Mouse (Mus musculus) CD4-positive helper T cell, adult 2 months (primary cell): ENCODE measurements around the gene Lcn11.
"Not testable (repeated sequence)": the region's sequence is repeated elsewhere in the genome, so short reads cannot be mapped to it uniquely, and the experiment has no call there.

Experiments used
- DNase-seq: peaks from one replicate; pipeline ENCODE4 v3.0.0-alpha.2; 2012; ENCODE audit warnings: low read depth, missing footprints, low spot score

Gene Lcn11

GRCm38 (mm10) chr2:25776717-25777116, at the start of gene Lcn11:
TSS of gene Lcn11 (plus strand) at chr2:25777017.
- no peak for DNase-seq

DNA sequence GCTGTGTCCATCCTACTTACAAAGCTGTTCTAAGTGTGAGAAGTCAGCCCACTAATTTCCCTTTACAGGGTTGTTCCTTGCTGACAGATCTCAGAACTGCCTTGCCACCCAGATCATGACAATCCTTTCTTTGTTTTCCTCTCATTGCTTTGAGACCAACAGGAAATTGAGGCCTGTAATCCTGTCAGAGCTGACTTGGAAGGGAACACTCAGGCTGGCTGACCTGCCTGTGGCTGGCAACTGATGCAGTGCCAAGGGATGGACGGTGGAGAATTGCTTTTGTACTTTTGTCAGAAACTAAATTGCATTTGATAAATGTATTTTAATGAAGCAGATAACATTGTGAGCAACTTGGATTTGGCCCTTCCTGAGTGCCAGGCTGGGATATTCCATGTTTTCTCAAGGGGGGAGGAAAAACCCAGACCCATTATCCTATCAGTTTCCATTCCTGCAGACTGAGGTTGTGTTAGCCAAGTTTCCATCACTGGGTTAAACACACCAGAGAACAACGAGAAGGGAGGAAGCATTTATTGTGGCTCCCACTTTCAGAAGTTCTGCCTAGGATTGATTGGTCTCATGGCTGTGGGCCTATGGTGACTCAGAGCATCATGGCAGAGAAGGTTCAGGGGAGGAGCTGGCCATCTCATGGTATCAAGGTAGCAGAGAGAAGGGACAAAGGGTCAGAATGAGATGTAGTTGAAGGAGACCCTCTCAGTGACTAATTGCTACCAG, 43.5 kb upstream of the Lcn11 start:
- DNase-seq, result no peak

GRCm38 (mm10) chr2:25736709-25737108, 40.1 kb upstream of the Lcn11 start, which contains the start of gene Obp2b:
TSS of gene Obp2b (plus strand) at chr2:25737009.
- DNase-seq, result not testable (repeated sequence)

DNA sequence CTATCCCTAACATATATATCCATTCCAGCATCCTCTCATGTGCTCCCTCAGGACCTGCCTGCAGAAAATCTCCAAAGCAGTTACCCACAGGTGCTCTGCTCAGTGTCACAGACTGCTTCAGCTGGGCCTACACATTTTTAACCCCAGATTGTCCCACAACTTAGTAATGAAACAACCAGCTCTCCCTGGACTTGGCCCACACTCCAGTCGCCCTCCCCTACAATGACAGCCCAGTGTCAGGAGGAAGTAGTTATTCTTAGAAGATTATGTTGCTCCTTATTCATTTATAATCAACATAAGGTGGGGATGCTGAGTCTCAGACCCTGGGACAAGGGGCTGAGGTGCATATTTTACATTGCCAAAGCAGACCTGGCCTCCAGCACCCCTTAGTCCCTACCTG, 35.1 kb upstream of the Lcn11 start:
- DNase-seq, result peak; percentile 13

- DNase-seq, result no peak
Observed at GRCm38 (mm10) chr2:25754201-25754600, 22.6 kb upstream of the Lcn11 start.

GRCm38 (mm10) chr2:25758064-25758625, 18.7 kb upstream of the Lcn11 start:
- DNase-seq, result no peak

- no peak for DNase-seq
Observed at GRCm38 (mm10) chr2:25765269-25765668, 11.5 kb upstream of the Lcn11 start, which contains the start of gene Lcn3. TSS of gene Lcn3 (plus strand) at chr2:25765569.

DNA sequence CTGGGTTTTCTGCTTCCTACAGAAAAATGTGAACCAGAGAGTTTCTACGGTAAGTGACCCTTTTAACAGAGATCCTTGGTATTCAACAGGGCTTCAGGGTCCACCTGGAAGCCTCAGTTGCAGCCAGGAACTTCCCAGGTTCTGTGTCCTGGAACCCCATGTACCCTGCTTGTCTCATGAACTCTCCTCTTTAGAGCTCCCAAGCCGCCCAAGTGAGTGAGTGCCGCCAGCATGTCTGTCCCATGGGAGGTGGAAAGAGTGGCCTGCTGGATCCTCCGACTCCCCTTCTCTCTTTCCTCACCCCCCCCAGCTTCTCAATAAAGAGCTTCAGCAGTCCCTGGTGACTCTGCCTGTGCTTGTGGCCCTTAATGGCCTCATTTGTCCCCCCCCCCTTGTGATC, 9.1 kb upstream of the Lcn11 start:
- no peak for DNase-seq

GRCm38 (mm10) chr2:25773507-25773906, 3.3 kb upstream of the Lcn11 start:
- DNase-seq, result no peak

DNA sequence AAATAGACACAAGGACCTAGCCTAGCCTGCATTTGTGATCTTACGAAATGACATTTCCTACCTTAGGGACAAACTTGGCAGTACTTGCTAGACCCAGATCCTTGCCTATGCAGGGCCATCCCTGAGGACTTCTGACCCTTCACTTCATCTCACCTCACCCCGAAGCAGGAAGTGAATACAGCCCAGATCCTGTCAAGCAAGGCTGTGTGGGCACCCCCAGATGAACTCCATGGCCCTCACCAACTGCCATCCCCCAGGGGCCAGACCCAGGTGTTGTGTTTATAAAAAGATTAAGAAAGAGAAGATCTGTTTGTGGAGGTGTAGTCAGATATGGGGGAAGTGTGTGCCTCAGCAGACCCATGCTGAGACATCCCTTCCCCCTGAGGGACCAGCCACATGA, 2.2 kb upstream of the Lcn11 start:
- DNase-seq, result no peak

DNA sequence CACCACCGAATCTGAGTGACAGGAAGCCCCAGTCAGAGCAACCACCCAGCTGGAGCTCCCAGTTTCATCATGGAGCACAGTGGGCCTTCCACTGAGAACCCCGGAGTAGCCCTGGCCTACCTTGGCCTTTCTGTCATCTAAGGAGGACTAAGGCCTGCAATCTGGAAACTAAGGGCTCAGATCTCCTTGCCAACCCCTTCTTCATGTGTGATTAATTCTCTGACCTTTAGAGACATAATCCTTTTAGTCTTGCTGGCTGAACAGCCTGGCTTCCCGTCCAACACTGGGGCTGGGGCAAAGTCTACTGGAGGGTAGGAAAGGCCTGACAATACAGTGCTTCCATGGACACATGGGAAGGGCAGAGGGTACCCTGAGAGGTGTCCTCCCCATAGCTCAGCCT, 826 bp upstream of the Lcn11 start:
- no peak for DNase-seq

DNA sequence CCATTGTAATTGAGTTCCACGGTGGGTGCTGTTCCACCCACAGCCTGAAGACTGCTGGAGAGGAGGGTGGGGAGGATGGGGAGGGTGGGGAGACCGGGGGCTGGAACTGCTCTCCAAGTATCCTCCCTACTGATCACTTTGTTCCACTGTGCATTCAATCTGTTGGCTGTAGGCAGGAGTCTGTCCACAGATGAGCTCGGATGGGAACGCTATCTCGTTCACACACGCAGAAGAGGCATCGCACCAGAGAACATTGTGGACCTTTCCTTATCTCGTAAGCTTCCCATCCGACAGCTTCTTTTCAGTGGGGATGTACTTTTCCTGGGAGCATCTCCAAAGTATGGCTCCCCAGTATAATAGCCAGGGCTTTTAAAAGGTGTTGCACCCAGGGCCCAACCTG, 2.3 kb downstream of the Lcn11 start:
- DNase-seq, result no peak

DNA sequence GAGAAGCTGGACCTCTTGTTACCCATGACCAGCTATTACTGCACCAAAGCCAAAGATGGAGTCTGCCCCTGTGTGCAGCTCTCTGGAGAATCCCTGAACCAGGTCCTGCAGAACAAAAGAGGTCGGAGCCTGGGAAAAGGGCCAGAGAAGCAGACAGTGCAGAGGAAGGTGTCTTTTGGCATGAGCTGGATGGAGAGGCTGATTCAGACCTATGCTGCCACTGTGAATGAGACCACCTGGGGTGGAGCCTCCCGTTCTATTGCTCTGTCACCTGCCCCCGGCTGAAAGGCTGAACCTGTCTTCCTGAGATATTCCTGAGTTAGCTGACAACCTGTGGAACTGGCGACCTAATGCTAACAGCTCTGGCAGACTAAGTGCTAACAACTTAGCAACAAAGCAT, 4.1 kb downstream of the Lcn11 start:
- no peak for DNase-seq

DNA sequence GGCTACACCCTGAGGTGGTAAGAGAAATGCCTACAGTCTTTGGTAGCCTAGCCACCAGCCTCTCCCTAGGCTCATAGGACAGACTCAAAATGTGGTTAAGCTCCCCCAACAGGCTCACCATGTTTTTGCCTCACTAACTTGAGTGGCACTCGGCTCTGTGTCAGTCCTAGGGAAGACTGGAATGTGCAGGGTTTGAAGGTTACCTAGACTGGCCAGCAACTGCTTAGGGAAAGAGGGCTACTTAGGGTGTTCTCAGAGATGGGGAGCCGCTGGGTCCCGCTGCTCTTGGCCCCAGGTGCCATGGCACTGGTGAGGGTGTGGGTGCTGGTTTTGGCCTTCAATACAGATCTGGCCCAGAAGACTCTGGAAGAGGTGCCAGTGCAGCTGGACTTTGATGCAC, 5.1 kb downstream of the Lcn11 start, which contains the start of gene Gm13539:
TSS of gene Gm13539 (plus strand) at position 301 of the 400 bp plus-strand sequence.
- no peak for DNase-seq

GRCm38 (mm10) chr2:25785573-25786322, 8.9 kb downstream of the Lcn11 start:
- no peak for DNase-seq

DNA sequence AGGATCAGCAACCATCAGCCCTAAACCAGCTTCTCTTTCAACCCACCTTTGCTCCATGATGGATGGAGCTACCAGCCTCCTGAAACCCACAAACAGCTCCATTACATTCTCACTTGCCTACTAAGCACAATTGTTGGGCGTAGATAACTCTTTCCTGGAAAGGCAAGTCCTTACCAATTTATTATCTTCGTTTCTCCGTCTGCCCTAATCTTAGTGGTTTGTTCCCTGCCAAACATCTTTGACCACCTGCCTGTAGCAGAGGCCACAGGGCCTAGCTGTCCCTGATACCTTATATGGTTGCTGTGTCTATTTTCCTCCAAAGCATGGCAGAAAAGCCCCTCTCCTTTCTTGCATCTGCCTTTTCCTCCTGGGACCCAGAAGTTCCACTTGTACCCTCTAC, 12.3 kb downstream of the Lcn11 start:
- DNase-seq, result no peak

DNA sequence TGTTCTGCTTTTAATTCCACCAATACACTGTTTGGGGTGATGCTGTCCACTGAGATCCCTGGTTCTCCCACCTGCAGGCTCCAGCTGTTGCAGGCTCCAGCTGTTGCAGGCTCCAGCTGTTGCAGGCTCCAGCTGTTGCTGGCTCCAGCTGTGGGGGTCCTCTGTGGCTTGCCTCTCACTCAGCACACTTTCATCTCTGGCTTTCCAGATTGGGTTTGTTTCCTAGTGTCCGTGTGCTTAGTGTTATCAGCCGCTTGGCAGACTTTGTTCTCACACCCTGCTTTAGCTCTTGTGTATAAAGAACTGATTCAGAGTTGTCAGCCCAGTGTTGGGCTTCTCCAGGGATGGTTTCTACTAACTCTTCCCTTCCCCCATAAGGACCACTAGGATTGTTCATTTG, 20.8 kb downstream of the Lcn11 start:
- no peak for DNase-seq

- DNase-seq, result no peak
Observed at GRCm38 (mm10) chr2:25798065-25798464, 21.2 kb downstream of the Lcn11 start.

GRCm38 (mm10) chr2:25811711-25812110, 34.9 kb downstream of the Lcn11 start:
- no peak for DNase-seq

- no peak for DNase-seq
Observed at GRCm38 (mm10) chr2:25813364-25813763, 36.5 kb downstream of the Lcn11 start.

DNA sequence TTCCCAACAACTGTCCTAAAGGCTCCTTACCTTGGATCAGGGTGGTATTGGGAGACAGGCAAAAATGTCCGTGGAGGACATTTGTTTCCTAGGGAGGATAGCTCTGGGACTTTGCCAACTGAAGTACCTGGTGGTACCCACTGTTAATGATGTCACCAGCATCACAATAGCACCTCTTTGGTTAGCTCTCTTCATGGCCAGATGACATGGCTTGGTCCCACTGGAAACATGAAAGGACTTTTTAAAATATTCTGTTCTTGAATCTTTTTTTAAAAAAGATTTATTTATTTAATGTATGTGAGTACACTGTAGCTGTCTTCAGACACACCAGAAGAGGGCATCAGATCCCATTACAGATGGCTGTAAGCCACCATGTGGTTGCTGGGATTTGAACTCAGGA, 38.9 kb downstream of the Lcn11 start, which contains the start of gene Glt6d1:
TSS of gene Glt6d1 (minus strand) at position 101 of the 400 bp plus-strand sequence.
- DNase-seq, result not testable (repeated sequence)

GRCm38 (mm10) chr2:25822806-25823205, 46.0 kb downstream of the Lcn11 start, which contains the start of gene Lcn9:
TSS of gene Lcn9 (plus strand) at chr2:25823153.
- no peak for DNase-seq
